Mouse (Mus musculus): ENCODE results near the gene Sprr2d. TPM values are rescaled to one million over a fixed set of nuclear protein-coding genes. Genes with fewer than 3 reads are reported as not detected.

Sprr2d gene
- total RNA-seq (2015) = not detected in 2 replicates
- not detected in 2 replicates for total RNA-seq (2017)

GRCm38 (mm10) chr3:92338840-92339239 lies at the start of gene Sprr2d:
Sprr2d (plus strand) TSS chr3:92339140.
- no peak for ATAC-seq (replicated peaks; ENCODE audit: poor library complexity)

- ATAC-seq (replicated peaks; ENCODE audit: poor library complexity) = no peak
Measured at GRCm38 (mm10) chr3:92307406-92307805, 31.5 kb upstream of the Sprr2d start.

GRCm38 (mm10) chr3:92316320-92316719 lies 22.6 kb upstream of the Sprr2d start, which contains the start of gene Sprr2b:
Sprr2b (plus strand) TSS chr3:92316620.
- ATAC-seq (replicated peaks; ENCODE audit: poor library complexity) = no peak

- ATAC-seq (replicated peaks; ENCODE audit: poor library complexity) = no peak
Measured at GRCm38 (mm10) chr3:92317384-92317783, 21.6 kb upstream of the Sprr2d start.

GRCm38 (mm10) chr3:92336278-92336677 lies 2.7 kb upstream of the Sprr2d start:
- ATAC-seq (replicated peaks; ENCODE audit: poor library complexity) = no peak

GRCm38 (mm10) chr3:92351843-92352242 lies 12.9 kb downstream of the Sprr2d start, which contains the start of gene Sprr2e:
Sprr2e (plus strand) TSS chr3:92352143.
- ATAC-seq (replicated peaks; ENCODE audit: poor library complexity) = no peak

GRCm38 (mm10) chr3:92361619-92362018 lies 22.7 kb downstream of the Sprr2d start:
- ATAC-seq (replicated peaks; ENCODE audit: poor library complexity) = no peak

GRCm38 (mm10) chr3:92364887-92365286 lies 25.9 kb downstream of the Sprr2d start, which contains the start of gene Sprr2f:
Sprr2f (plus strand) TSS chr3:92365187.
- no peak for ATAC-seq (replicated peaks; ENCODE audit: poor library complexity)

GRCm38 (mm10) chr3:92373613-92374012 lies 34.7 kb downstream of the Sprr2d start:
- no peak for ATAC-seq (replicated peaks; ENCODE audit: poor library complexity)

- ATAC-seq (replicated peaks; ENCODE audit: poor library complexity) = no peak
Measured at GRCm38 (mm10) chr3:92385385-92385784, 46.4 kb downstream of the Sprr2d start, which contains the start of gene Sprr2h. Sprr2h (plus strand) TSS chr3:92385685.

Other genes starting within 250 kb of the Sprr2d start
- gene Prr9, start 215.2 kb upstream of the Sprr2d start, total RNA-seq (2015) = not detected in 2 replicates
- not detected in 2 replicates for gene Prr9, start 215.2 kb upstream of the Sprr2d start, total RNA-seq (2017)
- gene Lelp1, start 196.4 kb upstream of the Sprr2d start, total RNA-seq (2015) = not detected in 2 replicates
- not detected in 2 replicates for gene Lelp1, start 196.4 kb upstream of the Sprr2d start, total RNA-seq (2017)
- not detected in 2 replicates for gene Sprr2a1, start 123.3 kb upstream of the Sprr2d start, total RNA-seq (2015)
- gene Sprr2a1, start 123.3 kb upstream of the Sprr2d start, total RNA-seq (2017) = not detected in 2 replicates
- not detected in 2 replicates for gene Sprr2a2, start 123.2 kb upstream of the Sprr2d start, total RNA-seq (2015)
- gene Sprr2a2, start 123.2 kb upstream of the Sprr2d start, total RNA-seq (2017) = not detected in 2 replicates
- gene Sprr2a3, start 53.7 kb upstream of the Sprr2d start, total RNA-seq (2015) = not detected in 2 replicates
- gene Sprr2a3, start 53.7 kb upstream of the Sprr2d start, total RNA-seq (2017) = not detected in 2 replicates
- not detected in 2 replicates for gene Sprr2b, start 22.5 kb upstream of the Sprr2d start, total RNA-seq (2015)
- not detected in 2 replicates for gene Sprr2b, start 22.5 kb upstream of the Sprr2d start, total RNA-seq (2017)
- not detected in 2 replicates for gene Sprr2e, start 13.0 kb downstream of the Sprr2d start, total RNA-seq (2015)
- not detected in 2 replicates for gene Sprr2e, start 13.0 kb downstream of the Sprr2d start, total RNA-seq (2017)
- gene Sprr2f, start 26.0 kb downstream of the Sprr2d start, total RNA-seq (2015) = not detected in 2 replicates
- gene Sprr2f, start 26.0 kb downstream of the Sprr2d start, total RNA-seq (2017) = not detected in 2 replicates
- gene Sprr2h, start 46.5 kb downstream of the Sprr2d start, total RNA-seq (2015) = not detected in 2 replicates
- gene Sprr2h, start 46.5 kb downstream of the Sprr2d start, total RNA-seq (2017) = not detected in 2 replicates
- gene Sprr2i, start 68.9 kb downstream of the Sprr2d start, total RNA-seq (2015) = not detected in 2 replicates
- not detected in 2 replicates for gene Sprr2i, start 68.9 kb downstream of the Sprr2d start, total RNA-seq (2017)
- gene Sprr2j-ps, start 78.9 kb downstream of the Sprr2d start, total RNA-seq (2015) = not detected in 2 replicates
- gene Sprr2j-ps, start 78.9 kb downstream of the Sprr2d start, total RNA-seq (2017) = not detected in 2 replicates
- gene Gm9774, start 90.3 kb downstream of the Sprr2d start, total RNA-seq (2015) = 9.5 and 12.2 TPM in 2 replicates
- gene Gm9774, start 90.3 kb downstream of the Sprr2d start, total RNA-seq (2017) = 1.7 and 1.9 TPM in 2 replicates
- gene Sprr2k, start 93.4 kb downstream of the Sprr2d start, total RNA-seq (2015) = not detected in 2 replicates
- not detected in 2 replicates for gene Sprr2k, start 93.4 kb downstream of the Sprr2d start, total RNA-seq (2017)
- gene Sprr1b, start 99.6 kb downstream of the Sprr2d start, total RNA-seq (2015) = not detected in 2 replicates
- gene Sprr1b, start 99.6 kb downstream of the Sprr2d start, total RNA-seq (2017) = not detected in 2 replicates
- gene Sprr3, start 119.6 kb downstream of the Sprr2d start, total RNA-seq (2015) = not detected in 2 replicates
- gene Sprr3, start 119.6 kb downstream of the Sprr2d start, total RNA-seq (2017) = not detected in 2 replicates
- gene Sprr1a, start 146.8 kb downstream of the Sprr2d start, total RNA-seq (2015) = not detected in 2 replicates
- gene Sprr1a, start 146.8 kb downstream of the Sprr2d start, total RNA-seq (2017) = not detected in 2 replicates
- not detected in 2 replicates for gene Sprr4, start 161.4 kb downstream of the Sprr2d start, total RNA-seq (2015)
- gene Sprr4, start 161.4 kb downstream of the Sprr2d start, total RNA-seq (2017) = not detected in 2 replicates
- not detected in 2 replicates for gene 2310046K23Rik, start 195.4 kb downstream of the Sprr2d start, total RNA-seq (2015)
- not detected in 2 replicates for gene 2310046K23Rik, start 195.4 kb downstream of the Sprr2d start, total RNA-seq (2017)
- gene Ivl, start 234.6 kb downstream of the Sprr2d start, total RNA-seq (2015) = 0.22 TPM in 1 of 2 replicates, not detected in the other
- gene Ivl, start 234.6 kb downstream of the Sprr2d start, total RNA-seq (2017) = 0.27 TPM in 1 of 2 replicates, not detected in the other
- gene Smcp, start 249.9 kb downstream of the Sprr2d start, total RNA-seq (2015) = not detected in 2 replicates
- not detected in 2 replicates for gene Smcp, start 249.9 kb downstream of the Sprr2d start, total RNA-seq (2017)

Measured in megakaryocyte progenitor cell, adult 5-6 weeks (primary cell).